Mouse (Mus musculus): ENCODE results near the gene Otud7b.

DNA sequence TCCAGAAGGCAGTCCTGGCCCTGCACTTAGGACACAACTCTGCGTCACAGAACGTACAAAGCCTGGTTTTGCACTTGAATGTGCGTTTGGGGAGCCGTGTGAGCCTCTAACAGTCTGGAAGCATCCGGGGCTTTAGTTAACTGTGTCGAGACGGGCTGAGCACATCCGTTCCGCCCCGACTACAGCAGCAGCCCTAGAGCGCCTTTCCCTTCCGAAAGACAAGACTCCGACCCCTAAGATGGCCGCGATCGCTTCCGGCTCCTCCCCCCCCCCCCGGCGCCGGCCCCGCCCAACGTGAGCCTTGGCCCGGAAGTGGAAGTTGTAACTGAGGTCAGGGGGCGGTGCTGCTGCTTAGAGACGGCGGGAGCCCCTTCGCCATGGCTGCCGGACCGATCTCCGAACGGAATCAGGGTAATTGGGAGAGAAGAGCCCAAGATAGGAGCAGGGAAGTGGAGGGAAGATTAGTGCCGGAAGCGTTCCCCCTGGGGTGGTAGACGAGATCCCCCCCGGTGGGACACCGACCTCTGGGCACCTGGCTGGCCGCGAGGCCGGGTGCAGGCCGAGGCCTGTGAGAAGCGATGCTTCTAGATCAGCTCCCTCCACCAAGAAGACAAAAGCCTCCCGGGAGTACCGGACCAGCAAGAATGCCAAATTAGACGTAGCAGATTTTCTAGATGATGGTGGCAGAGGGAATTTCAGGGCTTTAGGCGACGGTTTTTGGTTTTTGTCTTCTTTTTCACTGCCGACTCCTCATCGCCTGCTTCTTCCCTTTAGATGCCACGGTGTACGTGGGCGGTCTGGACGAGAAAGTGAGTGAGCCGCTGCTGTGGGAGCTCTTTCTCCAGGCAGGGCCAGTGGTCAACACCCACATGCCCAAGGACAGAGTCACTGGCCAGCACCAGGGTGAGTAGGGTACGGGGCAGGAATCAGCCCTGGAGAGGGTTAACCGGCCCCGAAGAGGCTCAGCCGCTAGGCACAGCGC is 68.2 kb downstream of the Otud7b start, which contains the start of gene Sf3b4:
- no peak for TF ChIP-seq POU5F1 (IDR thresholded peaks at IDR 0.05; ENCODE audit: borderline replicate concordance, low read length)
- no peak for TF ChIP-seq CTCF (conservative IDR thresholded peaks at IDR 0.05; ENCODE audit: low read length)

Measured in E14TG2a.4 (cell line).